Mouse (Mus musculus) megakaryocyte, embryonic 14.5 days (primary cell): ENCODE data around the gene Pld5.

ENCODE experiments used
- FLI1 ChIP-seq: IDR thresholded peaks from 2 replicates; pipeline ENCODE4 v1.6.1; 2012; ENCODE audit warnings: low read length, inconsistent platforms, mixed read lengths
- GATA1 ChIP-seq: IDR thresholded peaks from 3 replicates; pipeline ENCODE4 v1.6.1; 2012; ENCODE audit warnings: mixed read lengths, low read length, inconsistent platforms, borderline replicate concordance

DNA sequence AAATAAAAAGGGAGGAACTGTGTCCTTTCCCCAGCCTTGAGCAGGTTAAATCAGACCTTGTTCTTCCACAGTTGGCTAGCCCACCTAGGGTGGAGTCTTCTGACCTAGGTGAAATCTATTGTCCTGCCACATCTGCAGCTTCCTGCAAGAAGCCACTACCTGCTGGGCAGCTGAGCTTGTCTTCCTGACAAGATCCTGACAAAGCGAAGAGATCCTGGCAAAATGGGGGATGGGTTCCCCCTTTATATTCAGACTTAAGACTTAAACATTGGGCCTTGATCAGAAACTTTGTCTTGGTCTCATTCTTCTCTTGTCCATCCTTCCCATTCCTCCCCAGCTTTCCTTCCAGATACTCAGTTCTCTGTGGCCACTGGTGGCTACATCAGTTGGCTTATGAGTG is 246.0 kb downstream of the Pld5 start:
- TF ChIP-seq GATA1 (no peak), FLI1 (no peak)
